ENCODE assay signal across 23 mouse cellular contexts in the genomic region with DNA sequence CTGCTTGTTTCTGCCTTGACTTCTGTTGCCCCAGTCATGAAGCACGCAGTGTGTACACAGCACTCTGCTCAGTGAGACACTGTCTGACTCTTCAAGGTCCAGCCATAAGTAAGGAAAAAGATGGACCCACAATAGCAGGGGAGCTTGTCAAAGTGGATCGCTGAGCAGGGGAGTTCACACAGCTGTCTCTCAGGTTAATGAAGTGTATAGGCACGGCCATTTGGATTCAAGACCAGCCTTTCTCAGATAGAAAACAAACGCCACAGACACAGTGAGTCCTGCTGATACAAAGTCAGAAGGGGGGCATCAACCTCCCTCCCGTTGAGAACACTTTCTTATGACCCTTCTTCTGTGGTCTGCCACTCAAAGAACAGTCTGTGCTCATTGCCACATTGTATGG. TPM values are rescaled to one million over a fixed set of nuclear protein-coding genes. Genes with fewer than 3 reads are reported as not detected.
DNase-seq lines count a peak whose midpoint lies in the region; ATAC-seq and TF ChIP-seq lines count a peak whose summit lies in the region.
"Had no signal": no experiment of that assay in that cellular context is flagged by ENCODE, and none has a peak within 500 bp of the region (broad histone marks: within the 10 kb centered on the region; RNA-seq: fewer than 3 reads in every experiment).

No protein-coding gene starts in this region.

- no peak for TF ChIP-seq CTCF in kidney, adult 2 months (conservative IDR thresholded peaks at IDR 0.05; ENCODE audit: insufficient read depth, insufficient read length, low read depth, low read length)
- TF ChIP-seq CTCF in midbrain, postnatal 0 days (IDR thresholded peaks at IDR 0.05) = no peak

- H3K36me3 ChIP-seq in hindbrain, embryonic 11.5 days (ENCODE audit: control insufficient read depth, insufficient read depth, low read length) = no peaks in the 10 kb centered on the region
- no peaks in the 10 kb centered on the region for H3K36me3 ChIP-seq in hindbrain, embryonic 12.5 days
- no peaks in the 10 kb centered on the region for H3K36me3 ChIP-seq in kidney, embryonic 14.5 days (ENCODE audit: control insufficient read depth, insufficient read depth, low read length)
- no peaks in the 10 kb centered on the region for H3K36me3 ChIP-seq in kidney, embryonic 16.5 days (ENCODE audit: insufficient read depth, low read length)
- H3K36me3 ChIP-seq in kidney, adult 2 months (ENCODE audit: control insufficient read depth, insufficient read depth, low read length) = no peaks in the 10 kb centered on the region
- no peaks in the 10 kb centered on the region for H3K36me3 ChIP-seq in midbrain, embryonic 11.5 days (ENCODE audit: control insufficient read depth, insufficient read depth, low read length)
- H3K36me3 ChIP-seq in midbrain, postnatal 0 days (ENCODE audit: insufficient read depth, low read length) = no peaks in the 10 kb centered on the region
- H3K36me3 ChIP-seq: embryonic facial prominence, embryonic 13.5 days; embryonic facial prominence, embryonic 15.5 days; forebrain, embryonic 10.5 days; forebrain, embryonic 15.5 days had no signal

- peak; percentile 13 for DNase-seq in hindbrain, embryonic 11.5 days (ENCODE audit: low spot score)
- DNase-seq in kidney, postnatal 36 days = no peak
- DNase-seq in kidney, adult 2 months = no peak
- peak; percentile 77 for DNase-seq in midbrain, embryonic 11.5 days (ENCODE audit: low spot score, missing footprints)
- DNase-seq in midbrain, postnatal 0 days (ENCODE audit: low spot score) = no peak
- DNase-seq: adrenal gland, adult 2 months; cerebellum, adult 11 months; cerebellum, adult 8-10 months; cerebellum, adult 9-11 months had no signal

- no peak overlapping the region for H3K9ac ChIP-seq in hindbrain, embryonic 11.5 days (ENCODE audit: low read depth, low read length)
- H3K9ac ChIP-seq in hindbrain, embryonic 12.5 days = no peak overlapping the region
- H3K9ac ChIP-seq in kidney, embryonic 14.5 days (ENCODE audit: low read depth, low read length) = no peak overlapping the region
- H3K9ac ChIP-seq in kidney, embryonic 16.5 days (replicated peaks; ENCODE audit: low read length) = no peak overlapping the region
- no peak overlapping the region for H3K9ac ChIP-seq in midbrain, embryonic 11.5 days (ENCODE audit: low read length)
- no peak overlapping the region for H3K9ac ChIP-seq in midbrain, postnatal 0 days (replicated peaks; ENCODE audit: low read length, poor library complexity, severe bottlenecking)
- H3K9ac ChIP-seq: embryonic facial prominence, embryonic 13.5 days; embryonic facial prominence, embryonic 15.5 days; forebrain, embryonic 13.5 days; forebrain, embryonic 15.5 days had no signal

- H3K27ac ChIP-seq in hindbrain, embryonic 11.5 days (ENCODE audit: low read depth, low read length) = no peak overlapping the region
- H3K27ac ChIP-seq in hindbrain, embryonic 12.5 days = no peak overlapping the region
- H3K27ac ChIP-seq in kidney, embryonic 14.5 days (ENCODE audit: low read depth, low read length) = no peak overlapping the region
- no peak overlapping the region for H3K27ac ChIP-seq in kidney, embryonic 16.5 days (ENCODE audit: low read length)
- H3K27ac ChIP-seq in kidney, adult 2 months (ENCODE audit: insufficient read depth, low read depth, low read length) = no peak overlapping the region
- H3K27ac ChIP-seq in midbrain, embryonic 11.5 days (ENCODE audit: low read depth, low read length) = no peak overlapping the region
- no peak overlapping the region for H3K27ac ChIP-seq in midbrain, postnatal 0 days (ENCODE audit: low read depth, low read length)
- H3K27ac ChIP-seq: embryonic facial prominence, embryonic 13.5 days; embryonic facial prominence, embryonic 15.5 days; forebrain, embryonic 10.5 days; forebrain, embryonic 13.5 days; forebrain, embryonic 15.5 days had no signal

- ATAC-seq in hindbrain, embryonic 11.5 days (ENCODE audit: low FRiP score) = no peak
- ATAC-seq in hindbrain, embryonic 12.5 days (ENCODE audit: low FRiP score) = no peak
- peak; percentile 84 for ATAC-seq in kidney, embryonic 14.5 days (ENCODE audit: low FRiP score, low TSS enrichment)
- peak; percentile 61 for ATAC-seq in kidney, embryonic 16.5 days (ENCODE audit: low FRiP score, low TSS enrichment)
- ATAC-seq in midbrain, embryonic 11.5 days (ENCODE audit: low FRiP score) = no peak
- no peak for ATAC-seq in midbrain, postnatal 0 days (ENCODE audit: low FRiP score)

- no peaks in the 10 kb centered on the region for H3K27me3 ChIP-seq in hindbrain, embryonic 11.5 days (ENCODE audit: control insufficient read depth, insufficient read depth, low read length)
- H3K27me3 ChIP-seq in hindbrain, embryonic 12.5 days = no peaks in the 10 kb centered on the region
- no peaks in the 10 kb centered on the region for H3K27me3 ChIP-seq in kidney, embryonic 14.5 days (ENCODE audit: control insufficient read depth, insufficient read depth, low read length)
- no peaks in the 10 kb centered on the region for H3K27me3 ChIP-seq in kidney, embryonic 16.5 days (ENCODE audit: insufficient read depth, low read length)
- no peaks in the 10 kb centered on the region for H3K27me3 ChIP-seq in kidney, adult 2 months (replicated peaks; ENCODE audit: control insufficient read depth, insufficient read depth, low read length)
- H3K27me3 ChIP-seq in midbrain, embryonic 11.5 days (ENCODE audit: control insufficient read depth, insufficient read depth, low read length) = no peaks in the 10 kb centered on the region
- no peaks in the 10 kb centered on the region for H3K27me3 ChIP-seq in midbrain, postnatal 0 days (ENCODE audit: insufficient read depth, low read length)
- H3K27me3 ChIP-seq: embryonic facial prominence, embryonic 13.5 days; embryonic facial prominence, embryonic 15.5 days; forebrain, embryonic 13.5 days; forebrain, embryonic 15.5 days had no signal

- no peak overlapping the region for H3K4me2 ChIP-seq in hindbrain, embryonic 11.5 days (replicated peaks; ENCODE audit: low read depth, low read length)
- no peak overlapping the region for H3K4me2 ChIP-seq in hindbrain, embryonic 12.5 days (replicated peaks)
- no peak overlapping the region for H3K4me2 ChIP-seq in kidney, embryonic 14.5 days (replicated peaks; ENCODE audit: low read depth, low read length)
- H3K4me2 ChIP-seq in kidney, embryonic 16.5 days (replicated peaks; ENCODE audit: low read depth, low read length) = no peak overlapping the region
- no peak overlapping the region for H3K4me2 ChIP-seq in midbrain, embryonic 11.5 days
- H3K4me2 ChIP-seq in midbrain, postnatal 0 days (ENCODE audit: low read depth, low read length, poor library complexity, severe bottlenecking) = no peak overlapping the region
- H3K4me2 ChIP-seq: embryonic facial prominence, embryonic 13.5 days; embryonic facial prominence, embryonic 15.5 days; forebrain, embryonic 13.5 days; forebrain, embryonic 15.5 days had no signal

- H3K4me1 ChIP-seq in hindbrain, embryonic 11.5 days (replicated peaks; ENCODE audit: control insufficient read depth, insufficient read depth, low read length) = no peaks in the 10 kb centered on the region
- H3K4me1 ChIP-seq in hindbrain, embryonic 12.5 days = no peaks in the 10 kb centered on the region
- H3K4me1 ChIP-seq in kidney, embryonic 14.5 days (ENCODE audit: control insufficient read depth, insufficient read depth, low read length) = no peaks in the 10 kb centered on the region
- 0 out of 2 replicates have a peak, but pooled peaks cover 5% of the 10 kb centered on the region for H3K4me1 ChIP-seq in kidney, embryonic 16.5 days (ENCODE audit: insufficient read depth, low read length)
- H3K4me1 ChIP-seq in kidney, adult 2 months (ENCODE audit: control insufficient read depth, insufficient read depth, low read length) = no peaks in the 10 kb centered on the region
- H3K4me1 ChIP-seq in midbrain, embryonic 11.5 days (ENCODE audit: control insufficient read depth, insufficient read depth, low read length) = no peaks in the 10 kb centered on the region
- H3K4me1 ChIP-seq in midbrain, postnatal 0 days (ENCODE audit: insufficient read depth, low read length) = no peaks in the 10 kb centered on the region
- H3K4me1 ChIP-seq: embryonic facial prominence, embryonic 13.5 days; embryonic facial prominence, embryonic 15.5 days; forebrain, embryonic 10.5 days; forebrain, embryonic 13.5 days; forebrain, embryonic 15.5 days had no signal

- no peak for TF ChIP-seq POLR2A in kidney, adult 2 months (IDR thresholded peaks at IDR 0.05; ENCODE audit: low read depth, low read length)

- H3K9me3 ChIP-seq in hindbrain, embryonic 11.5 days (ENCODE audit: control insufficient read depth, low read length) = no peaks in the 10 kb centered on the region
- H3K9me3 ChIP-seq in hindbrain, embryonic 12.5 days (replicated peaks) = no peaks in the 10 kb centered on the region
- H3K9me3 ChIP-seq in kidney, embryonic 14.5 days (ENCODE audit: control insufficient read depth, low read length) = no peaks in the 10 kb centered on the region
- H3K9me3 ChIP-seq in kidney, embryonic 16.5 days (ENCODE audit: low read length) = no peaks in the 10 kb centered on the region
- H3K9me3 ChIP-seq in midbrain, embryonic 11.5 days (ENCODE audit: control insufficient read depth, low read length) = no peaks in the 10 kb centered on the region
- no peaks in the 10 kb centered on the region for H3K9me3 ChIP-seq in midbrain, postnatal 0 days (ENCODE audit: low read length)
- H3K9me3 ChIP-seq: embryonic facial prominence, embryonic 13.5 days; embryonic facial prominence, embryonic 15.5 days; forebrain, embryonic 10.5 days; forebrain, embryonic 13.5 days; forebrain, embryonic 15.5 days had no signal

- WGBS in hindbrain, embryonic 11.5 days = 46% methylated on average over 5 of the region's 5 CpGs
- 52% methylated on average over 5 of the region's 5 CpGs for WGBS in hindbrain, embryonic 12.5 days
- WGBS in kidney, embryonic 14.5 days = 30% methylated on average over 5 of the region's 5 CpGs
- WGBS in kidney, embryonic 16.5 days = 41% methylated on average over 5 of the region's 5 CpGs
- 30% methylated on average over 5 of the region's 5 CpGs for WGBS in kidney, adult 2 months
- WGBS in midbrain, embryonic 11.5 days = 65% methylated on average over 5 of the region's 5 CpGs
- 70% methylated on average over 5 of the region's 5 CpGs for WGBS in midbrain, postnatal 0 days

- no peak overlapping the region for H3K4me3 ChIP-seq in hindbrain, embryonic 11.5 days (ENCODE audit: low read depth, low read length)
- no peak overlapping the region for H3K4me3 ChIP-seq in hindbrain, embryonic 12.5 days
- no peak overlapping the region for H3K4me3 ChIP-seq in kidney, embryonic 14.5 days (ENCODE audit: low read length)
- no peak overlapping the region for H3K4me3 ChIP-seq in kidney, embryonic 16.5 days (ENCODE audit: low read length)
- H3K4me3 ChIP-seq in kidney, adult 2 months (ENCODE audit: insufficient read depth, low read depth, low read length) = no peak overlapping the region
- H3K4me3 ChIP-seq in midbrain, embryonic 11.5 days (ENCODE audit: low read depth, low read length) = no peak overlapping the region
- H3K4me3 ChIP-seq in midbrain, postnatal 0 days (ENCODE audit: low read depth, low read length) = no peak overlapping the region
- H3K4me3 ChIP-seq: embryonic facial prominence, embryonic 13.5 days; embryonic facial prominence, embryonic 15.5 days; erythroblast, embryonic 14.5 days; forebrain, embryonic 10.5 days; forebrain, embryonic 13.5 days; forebrain, embryonic 15.5 days had no signal

RNA-seq across cellular contexts. Expression of a gene that starts 20.8 kb away (rescaled TPM):
- polyA plus RNA-seq in hindbrain, embryonic 11.5 days (2014; fragmentation: Nextera tagmentation; extraction: Ambion mirVana) = 1.5 and 2.6 TPM in 2 replicates
- 2.1 and 2.8 TPM in 2 replicates for polyA plus RNA-seq in hindbrain, embryonic 12.5 days (2016; fragmentation: Nextera tagmentation; extraction: Ambion mirVana)
- polyA plus RNA-seq in kidney, embryonic 14.5 days (2014; fragmentation: Nextera tagmentation; extraction: Ambion mirVana) = 2.4 and 3.1 TPM in 2 replicates
- polyA plus RNA-seq in kidney, embryonic 16.5 days (2015; fragmentation: Nextera tagmentation; extraction: Ambion mirVana) = 2.2 and 3.4 TPM in 2 replicates
- polyA plus RNA-seq in kidney, adult 2 months (2012; rRNA removed) = 0.26 and 0.27 TPM in 2 replicates
- polyA plus RNA-seq in midbrain, embryonic 11.5 days (2014; fragmentation: Nextera tagmentation; extraction: Ambion mirVana) = 4.5 TPM in 2 replicates
- total RNA-seq in midbrain, postnatal 0 days (2014; rRNA removed) = 21.9 and 25.0 TPM in 2 replicates
- 12.7 and 16.7 TPM in 2 replicates for polyA plus RNA-seq in midbrain, postnatal 0 days (2015; fragmentation: Nextera tagmentation; extraction: Ambion mirVana)
- total RNA-seq: adrenal gland, adult 2 months; adrenal gland, postnatal 25 days; common myeloid progenitor, adult 5-6 weeks; ES-E14; MEL had no signal
- polyA plus RNA-seq: adrenal gland, adult 2 months; C2C12; erythroblast, embryonic 14.5 days had no signal

Comparison
In these comparisons a context has a peak if more than half of its experiments do, and no peak if none do; other contexts are left out.
1. DNase-seq: peak in hindbrain, embryonic 11.5 days (single experiment) and midbrain, embryonic 11.5 days (single experiment); none in kidney, postnatal 36 days (0 of 2), kidney, adult 2 months (single experiment) and midbrain, postnatal 0 days (single experiment).
2. ATAC-seq: peak in kidney, embryonic 14.5 days (single experiment) and kidney, embryonic 16.5 days (single experiment); none in hindbrain, embryonic 11.5 days (single experiment), hindbrain, embryonic 12.5 days (single experiment), midbrain, embryonic 11.5 days (single experiment) and midbrain, postnatal 0 days (single experiment).